Mouse (Mus musculus) heart, adult 18-20 months (tissue): ENCODE data around the gene Slc39a11. TPM values are rescaled to one million over a fixed set of nuclear protein-coding genes. Genes with fewer than 3 reads are reported as not detected.

ENCODE experiments used
- DNase-seq, 2 experiments: peaks; one replicate each; pipeline ENCODE4 v3.0.0; 2021 to 2022; ENCODE audit warnings: mixed read lengths in 1 of 2
- total RNA-seq, 2 experiments: library from RNA; stranded (reverse); gene quantifications; 2 replicates each; pipeline ENCODE4 v1.2.3; 2021

Gene Slc39a11
- total RNA-seq, 2 experiments from 2014 or later: 3.3 to 4.8 TPM

- DNase-seq: no peak
Observed at GRCm38 (mm10) chr11:113230410-113231132, 419.3 kb downstream of the Slc39a11 start.

GRCm38 (mm10) chr11:113225748-113226147, 424.1 kb downstream of the Slc39a11 start:
- no peak for DNase-seq

GRCm38 (mm10) chr11:113223756-113224323, 426.0 kb downstream of the Slc39a11 start:
- DNase-seq: no peak

- DNase-seq: no peak
Observed at GRCm38 (mm10) chr11:113221267-113222195, 428.3 kb downstream of the Slc39a11 start.

GRCm38 (mm10) chr11:113220649-113221048, 429.2 kb downstream of the Slc39a11 start:
- no peak for DNase-seq

- no peak for DNase-seq
Observed at GRCm38 (mm10) chr11:113214741-113215140, 435.1 kb downstream of the Slc39a11 start.

GRCm38 (mm10) chr11:113212390-113213025, 437.4 kb downstream of the Slc39a11 start:
- DNase-seq: no peak

GRCm38 (mm10) chr11:113209220-113209878, 440.5 kb downstream of the Slc39a11 start:
- DNase-seq: no peak

GRCm38 (mm10) chr11:113208521-113209072, 441.3 kb downstream of the Slc39a11 start:
- DNase-seq: no peak

- no peak for DNase-seq
Observed at GRCm38 (mm10) chr11:113207966-113208365, 441.9 kb downstream of the Slc39a11 start.

GRCm38 (mm10) chr11:113206099-113206498, 443.8 kb downstream of the Slc39a11 start:
- DNase-seq: no peak

GRCm38 (mm10) chr11:113203008-113203407, 446.9 kb downstream of the Slc39a11 start:
- no peak for DNase-seq

- peak; percentile 90 to 91 for DNase-seq
Observed at GRCm38 (mm10) chr11:113201470-113201997, 448.3 kb downstream of the Slc39a11 start.

GRCm38 (mm10) chr11:113200901-113201300, 449.0 kb downstream of the Slc39a11 start:
- peak in 1 of 2 experiments; percentile 22 for DNase-seq

GRCm38 (mm10) chr11:113198586-113198985, 451.3 kb downstream of the Slc39a11 start:
- DNase-seq: no peak

GRCm38 (mm10) chr11:113197624-113198023, 452.3 kb downstream of the Slc39a11 start:
- DNase-seq: no peak

- no peak for DNase-seq
Observed at GRCm38 (mm10) chr11:113196234-113197007, 453.5 kb downstream of the Slc39a11 start.
